Mouse (Mus musculus): ENCODE results near the gene Cdc25b.

DNA sequence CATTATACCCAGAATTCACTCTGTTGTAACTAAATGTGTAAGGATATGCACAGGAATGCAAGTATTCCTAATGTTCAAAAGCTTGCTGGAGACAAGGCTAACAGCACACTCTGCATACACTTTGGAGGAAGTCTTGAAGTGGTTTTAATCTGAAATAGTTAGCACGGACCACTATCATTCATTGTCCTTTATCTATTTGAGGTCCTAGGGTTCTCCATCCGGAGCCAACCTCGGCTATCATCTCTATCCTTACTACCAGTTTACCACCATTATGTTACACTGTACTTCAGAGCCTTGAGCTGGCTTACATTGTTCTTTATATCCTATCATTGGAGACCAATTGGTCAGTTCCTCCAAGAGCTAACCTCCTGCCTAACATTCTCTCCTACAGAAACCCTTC, 40.5 kb downstream of the Cdc25b start:
- TF ChIP-seq POLR2A (IDR thresholded peaks at IDR 0.05; ENCODE audit: low read depth, low read length) (no peak), CTCF (IDR thresholded peaks at IDR 0.05; ENCODE audit: borderline replicate concordance, insufficient read depth, low read length) (no peak)
